Mouse (Mus musculus) cerebellum, adult 11-12 months (tissue): ENCODE data around the gene Fmo6.

ENCODE experiments used
- DNase-seq: peaks from one replicate; pipeline ENCODE4 v3.0.0; 2022

Fmo6 gene

GRCm38 (mm10) chr1:162937415-162937814, at the start of gene Fmo6:
Gene Fmo6, minus strand, starts transcription at chr1:162937515.
- no peak for DNase-seq

GRCm38 (mm10) chr1:162986777-162987176, 49.5 kb upstream of the Fmo6 start:
- no peak for DNase-seq

- DNase-seq, result no peak
These were observed 48.9 kb upstream of the Fmo6 start for GRCm38 (mm10) chr1:162986121-162986748.

GRCm38 (mm10) chr1:162984428-162984827, 47.1 kb upstream of the Fmo6 start, which contains the start of gene Fmo3:
Gene Fmo3, minus strand, starts transcription at chr1:162984528.
- no peak for DNase-seq

GRCm38 (mm10) chr1:162963556-162963955, 26.2 kb upstream of the Fmo6 start:
- DNase-seq, result no peak

GRCm38 (mm10) chr1:162957422-162957821, 20.1 kb upstream of the Fmo6 start:
- DNase-seq, result no peak

- DNase-seq, result no peak
These were observed 15.8 kb upstream of the Fmo6 start for GRCm38 (mm10) chr1:162953079-162953478.

- no peak for DNase-seq
These were observed 12.4 kb upstream of the Fmo6 start for GRCm38 (mm10) chr1:162949763-162950162.

GRCm38 (mm10) chr1:162947934-162948333, 10.6 kb upstream of the Fmo6 start:
- no peak for DNase-seq

- DNase-seq, result no peak
These were observed 9.7 kb upstream of the Fmo6 start for GRCm38 (mm10) chr1:162946837-162947558.

GRCm38 (mm10) chr1:162943700-162944099, 6.4 kb upstream of the Fmo6 start:
- DNase-seq, result no peak

GRCm38 (mm10) chr1:162938696-162939351, 1.5 kb upstream of the Fmo6 start:
- no peak for DNase-seq

GRCm38 (mm10) chr1:162937970-162938695, 818 bp upstream of the Fmo6 start:
- DNase-seq, result no peak

GRCm38 (mm10) chr1:162934374-162935012, 2.8 kb downstream of the Fmo6 start:
- no peak for DNase-seq

- DNase-seq, result no peak
These were observed 4.9 kb downstream of the Fmo6 start for GRCm38 (mm10) chr1:162932386-162932785.

- DNase-seq, result no peak
These were observed 5.4 kb downstream of the Fmo6 start for GRCm38 (mm10) chr1:162931880-162932279.

- no peak for DNase-seq
These were observed 5.9 kb downstream of the Fmo6 start for GRCm38 (mm10) chr1:162931310-162931875.

GRCm38 (mm10) chr1:162930631-162931030, 6.7 kb downstream of the Fmo6 start:
- no peak for DNase-seq

- DNase-seq, result no peak
These were observed 8.2 kb downstream of the Fmo6 start for GRCm38 (mm10) chr1:162929146-162929545.

- no peak for DNase-seq
These were observed 12.2 kb downstream of the Fmo6 start for GRCm38 (mm10) chr1:162925121-162925520.

GRCm38 (mm10) chr1:162916661-162917060, 20.7 kb downstream of the Fmo6 start:
- no peak for DNase-seq

- no peak for DNase-seq
These were observed 22.3 kb downstream of the Fmo6 start for GRCm38 (mm10) chr1:162914932-162915556.
